Mouse (Mus musculus): Measurements from ENCODE around the gene Gm27021. TPM values are rescaled to one million over a fixed set of nuclear protein-coding genes. Genes with fewer than 3 reads are reported as not detected.

The Gm27021 gene
- total and polyA plus RNA-seq, 2 experiments from 2014 or later = 7.9 to 13.8 TPM

- H3K27me3 ChIP-seq (ENCODE audit: insufficient read depth, low read length) = no peaks in the 10 kb centered on the region
- peak within 1 kb of the TSS; percentile 98 for H3K4me2 ChIP-seq (ENCODE audit: low read depth, low read length, poor library complexity, severe bottlenecking)
- DNase-seq (ENCODE audit: low spot score) (peak; percentile 100), ATAC-seq (ENCODE audit: low FRiP score) (peak; percentile 99)
- TF ChIP-seq CTCF (IDR thresholded peaks at IDR 0.05) = peak; percentile 25
- H3K36me3 ChIP-seq (ENCODE audit: insufficient read depth, low read length) = no peaks in the 10 kb centered on the region
- peaks cover 4% of the 10 kb centered on the region; the same call in 1 of the 2 replicates for H3K4me1 ChIP-seq (ENCODE audit: insufficient read depth, low read length)
- no peaks in the 10 kb centered on the region for H3K9me3 ChIP-seq (ENCODE audit: low read length)
- peak within 1 kb of the TSS; percentile 21 for H3K27ac ChIP-seq (ENCODE audit: low read depth, low read length)
- WGBS = under 1% methylated on average over 64 of the region's 67 CpGs
- peak within 1 kb of the TSS; percentile 51 for H3K4me3 ChIP-seq (ENCODE audit: low read depth, low read length)
- peak within 1 kb of the TSS; percentile 52 for H3K9ac ChIP-seq (replicated peaks; ENCODE audit: low read length, poor library complexity, severe bottlenecking)
Observed at GRCm38 (mm10) chr8:120588908-120589771, 78.7 kb downstream of the Gm27021 start, which contains the start of gene Gins2. TSS of gene Gins2 (minus strand) at chr8:120589304.

GRCm38 (mm10) chr8:120585521-120585920 lies 82.4 kb downstream of the Gm27021 start:
- Histone ChIP-seq H3K4me3 (ENCODE audit: low read depth, low read length) (no peak overlapping the region), H3K36me3 (ENCODE audit: insufficient read depth, low read length) (peaks cover 4% of the 10 kb centered on the region; the same call in 1 of the 2 replicates)
- ATAC-seq (ENCODE audit: low FRiP score) = no peak

GRCm38 (mm10) chr8:120581811-120582210 lies 86.1 kb downstream of the Gm27021 start:
- TF ChIP-seq CTCF (IDR thresholded peaks at IDR 0.05) = no peak
- no peaks in the 10 kb centered on the region for H3K27me3 ChIP-seq (ENCODE audit: insufficient read depth, low read length)

More at GRCm38 (mm10) chr8:120585521-120585920, 82.4 kb downstream of the Gm27021 start:
- 92% methylated on average over 10 of the region's 10 CpGs for WGBS
- no peak for DNase-seq (ENCODE audit: low spot score)
- no peaks in the 10 kb centered on the region for H3K27me3 ChIP-seq (ENCODE audit: insufficient read depth, low read length)
- H3K4me1 ChIP-seq (ENCODE audit: insufficient read depth, low read length) = peaks cover 4% of the 10 kb centered on the region; the same call in 1 of the 2 replicates
- H3K4me2 ChIP-seq (ENCODE audit: low read depth, low read length, poor library complexity, severe bottlenecking) = no peak overlapping the region
- H3K9me3 ChIP-seq (ENCODE audit: low read length) = no peaks in the 10 kb centered on the region
- no peak overlapping the region for H3K27ac ChIP-seq (ENCODE audit: low read depth, low read length)
- no peak for TF ChIP-seq CTCF (IDR thresholded peaks at IDR 0.05)
- H3K9ac ChIP-seq (replicated peaks; ENCODE audit: low read length, poor library complexity, severe bottlenecking) = no peak overlapping the region

GRCm38 (mm10) chr8:120581329-120581728 lies 86.5 kb downstream of the Gm27021 start:
- DNase-seq (ENCODE audit: low spot score) = no peak
- H3K36me3 ChIP-seq (ENCODE audit: insufficient read depth, low read length) = peaks cover 42% of the 10 kb centered on the region

More at GRCm38 (mm10) chr8:120581811-120582210, 86.1 kb downstream of the Gm27021 start:
- peak; percentile 42 for DNase-seq (ENCODE audit: low spot score)
- Histone ChIP-seq H3K4me3 (ENCODE audit: low read depth, low read length) (no peak overlapping the region), H3K36me3 (ENCODE audit: insufficient read depth, low read length) (peaks cover 38% of the 10 kb centered on the region), H3K9ac (replicated peaks; ENCODE audit: low read length, poor library complexity, severe bottlenecking) (no peak overlapping the region), H3K4me1 (ENCODE audit: insufficient read depth, low read length) (no peaks in the 10 kb centered on the region), H3K27ac (ENCODE audit: low read depth, low read length) (no peak overlapping the region), H3K4me2 (ENCODE audit: low read depth, low read length, poor library complexity, severe bottlenecking) (no peak overlapping the region), H3K9me3 (ENCODE audit: low read length) (no peaks in the 10 kb centered on the region)
- WGBS = 81% methylated on average over 8 of the region's 8 CpGs
- ATAC-seq (ENCODE audit: low FRiP score) = no peak; the same call in 1 of the 2 replicates

GRCm38 (mm10) chr8:120580336-120581000 lies 87.4 kb downstream of the Gm27021 start:
- DNase-seq (ENCODE audit: low spot score) = no peak
- Histone ChIP-seq H3K4me1 (ENCODE audit: insufficient read depth, low read length) (no peaks in the 10 kb centered on the region), H3K9me3 (ENCODE audit: low read length) (no peaks in the 10 kb centered on the region), H3K4me2 (ENCODE audit: low read depth, low read length, poor library complexity, severe bottlenecking) (no peak overlapping the region), H3K36me3 (ENCODE audit: insufficient read depth, low read length) (peaks cover 51% of the 10 kb centered on the region), H3K27me3 (ENCODE audit: insufficient read depth, low read length) (no peaks in the 10 kb centered on the region), H3K27ac (ENCODE audit: low read depth, low read length) (no peak overlapping the region), H3K9ac (replicated peaks; ENCODE audit: low read length, poor library complexity, severe bottlenecking) (no peak overlapping the region), H3K4me3 (ENCODE audit: low read depth, low read length) (no peak overlapping the region)
- no peak for TF ChIP-seq CTCF (IDR thresholded peaks at IDR 0.05)
- no peak for ATAC-seq (ENCODE audit: low FRiP score)
- WGBS = 90% methylated on average over 8 of the region's 8 CpGs

More at GRCm38 (mm10) chr8:120581329-120581728, 86.5 kb downstream of the Gm27021 start:
- Histone ChIP-seq H3K27me3 (ENCODE audit: insufficient read depth, low read length) (no peaks in the 10 kb centered on the region), H3K4me1 (ENCODE audit: insufficient read depth, low read length) (no peaks in the 10 kb centered on the region), H3K9ac (replicated peaks; ENCODE audit: low read length, poor library complexity, severe bottlenecking) (no peak overlapping the region), H3K4me2 (ENCODE audit: low read depth, low read length, poor library complexity, severe bottlenecking) (no peak overlapping the region), H3K4me3 (ENCODE audit: low read depth, low read length) (no peak overlapping the region), H3K27ac (ENCODE audit: low read depth, low read length) (no peak overlapping the region), H3K9me3 (ENCODE audit: low read length) (no peaks in the 10 kb centered on the region)
- WGBS = 87% methylated on average over 12 of the region's 12 CpGs
- no peak for TF ChIP-seq CTCF (IDR thresholded peaks at IDR 0.05)
- ATAC-seq (ENCODE audit: low FRiP score) = no peak

All from midbrain, postnatal 0 days (tissue).